Mouse (Mus musculus) neural tube, embryonic 15.5 days (tissue): ENCODE data around the gene Kcnip1. TPM values are rescaled to one million over a fixed set of nuclear protein-coding genes. Genes with fewer than 3 reads are reported as not detected.
A peak's percentile ranks its signal among the peaks of the same experiment; 100 is the strongest.

Experiments used
- ATAC-seq: fragments of 200-750 bp; cut with Nextera tagmentation; 2 replicates; pipeline ENCODE4 v1.8.0; 2017; ENCODE audit warnings: mild to moderate bottlenecking, moderate TSS enrichment, moderate library complexity; ENCODE audit not compliant: low FRiP score
- H3K27ac ChIP-seq: fragments of 300-500 bp; sonication (generic); replicated peaks from 2 replicates; pipeline ENCODE4 v1.5.1; 2015; ENCODE audit warnings: mild to moderate bottlenecking, inconsistent platforms
- H3K27me3 ChIP-seq: fragments of 300-500 bp; sonication (generic); replicated peaks from 2 replicates; pipeline ENCODE4 v1.6.1; 2015; ENCODE audit warnings: inconsistent platforms
- H3K36me3 ChIP-seq: fragments of 300-500 bp; sonication (generic); 2 replicates; pipeline ENCODE4 v1.6.1; 2015; ENCODE audit warnings: inconsistent platforms
- H3K4me1 ChIP-seq: fragments of 300-500 bp; sonication (generic); 2 replicates; pipeline ENCODE4 v1.6.1; 2015; ENCODE audit warnings: inconsistent platforms
- H3K4me2 ChIP-seq: fragments of 300-500 bp; sonication (generic); 2 replicates; pipeline ENCODE4 v1.6.1; 2015; ENCODE audit warnings: inconsistent platforms, mild to moderate bottlenecking, moderate library complexity
- H3K4me3 ChIP-seq: fragments of 300-500 bp; sonication (generic); replicated peaks from 2 replicates; pipeline ENCODE4 v1.5.1; 2015; ENCODE audit warnings: mild to moderate bottlenecking, inconsistent platforms
- H3K9ac ChIP-seq: fragments of 300-500 bp; sonication (generic); replicated peaks from 2 replicates; pipeline ENCODE4 v1.6.1; 2015; ENCODE audit warnings: mild to moderate bottlenecking, inconsistent platforms
- H3K9me3 ChIP-seq: fragments of 300-500 bp; sonication (generic); replicated peaks from 2 replicates; pipeline ENCODE4 v1.6.1; 2016; ENCODE audit warnings: inconsistent platforms
- WGBS: fragments of 180-500 bp; shearing (Covaris S2); methylation state at CpG from one replicate; pipeline ENCODE4 v1.1.7; 2015; ENCODE audit warnings: mixed read lengths; 5-methylcytosine and 5-hydroxymethylcytosine counted together
- polyA plus RNA-seq: library from polyadenylated mRNA; unstranded; fragments of >200 nt; fragmentation: Nextera tagmentation; extraction: Ambion mirVana; gene quantifications from 2 replicates; pipeline ENCODE4 v1.2.1, GENCODE M21; 2015

Kcnip1 gene
- polyA plus RNA-seq, result 129 and 147 TPM in 2 replicates

GRCm38 (mm10) chr11:33992938-33993337 lies at the start of gene Kcnip1:
TSS of gene Kcnip1 (minus strand) at chr11:33993152.
- peak; percentile 51; the same call in 1 of the 2 replicates for ATAC-seq
- H3K4me3 ChIP-seq, result no peak within 1 kb of the TSS
- no peak within 1 kb of the TSS for H3K27ac ChIP-seq
- no peaks in the 10 kb centered on the region for H3K36me3 ChIP-seq
- WGBS, result 19% methylated on average over 12 of the region's 12 CpGs
- H3K9ac ChIP-seq, result no peak within 1 kb of the TSS
- H3K4me1 ChIP-seq, result peaks cover 19% of the 10 kb centered on the region
- no peaks in the 10 kb centered on the region for H3K9me3 ChIP-seq
- H3K27me3 ChIP-seq, result no peaks in the 10 kb centered on the region
- H3K4me2 ChIP-seq, result peak within 1 kb of the TSS; percentile 38

- Histone ChIP-seq H3K9ac (no peak overlapping the region), H3K4me1 (no peaks in the 10 kb centered on the region), H3K4me2 (no peak overlapping the region), H3K4me3 (no peak overlapping the region), H3K9me3 (no peaks in the 10 kb centered on the region), H3K27me3 (no peaks in the 10 kb centered on the region), H3K36me3 (no peaks in the 10 kb centered on the region), H3K27ac (no peak overlapping the region)
- no peak for ATAC-seq
- WGBS, result 68% methylated on average over 5 of the region's 5 CpGs
Observed at GRCm38 (mm10) chr11:34040061-34040460, 47.1 kb upstream of the Kcnip1 start.

GRCm38 (mm10) chr11:34035909-34036658 lies 43.1 kb upstream of the Kcnip1 start:
- H3K4me2 ChIP-seq, result no peak overlapping the region
- 85% methylated on average over 5 of the region's 5 CpGs for WGBS
- ATAC-seq, result no peak

GRCm38 (mm10) chr11:34034794-34035193 lies 41.8 kb upstream of the Kcnip1 start:
- 96% methylated on average over 2 of the region's 2 CpGs for WGBS
- no peak overlapping the region for H3K27ac ChIP-seq
- no peak for ATAC-seq
- H3K4me1 ChIP-seq, result no peaks in the 10 kb centered on the region
- H3K27me3 ChIP-seq, result no peaks in the 10 kb centered on the region
- H3K4me2 ChIP-seq, result no peak overlapping the region
- no peak overlapping the region for H3K4me3 ChIP-seq
- H3K36me3 ChIP-seq, result no peaks in the 10 kb centered on the region
- no peaks in the 10 kb centered on the region for H3K9me3 ChIP-seq
- H3K9ac ChIP-seq, result no peak overlapping the region

More at GRCm38 (mm10) chr11:34035909-34036658, 43.1 kb upstream of the Kcnip1 start:
- H3K27me3 ChIP-seq, result no peaks in the 10 kb centered on the region
- H3K9ac ChIP-seq, result no peak overlapping the region
- H3K9me3 ChIP-seq, result no peaks in the 10 kb centered on the region
- H3K4me1 ChIP-seq, result no peaks in the 10 kb centered on the region
- H3K36me3 ChIP-seq, result no peaks in the 10 kb centered on the region
- no peak overlapping the region for H3K27ac ChIP-seq
- no peak overlapping the region for H3K4me3 ChIP-seq

- Histone ChIP-seq H3K27me3 (no peaks in the 10 kb centered on the region), H3K9me3 (no peaks in the 10 kb centered on the region), H3K27ac (no peak overlapping the region), H3K4me2 (no peak overlapping the region), H3K36me3 (no peaks in the 10 kb centered on the region), H3K4me3 (no peak overlapping the region), H3K9ac (no peak overlapping the region), H3K4me1 (peaks cover 2% of the 10 kb centered on the region; the same call in 1 of the 2 replicates)
- 92% methylated on average over 5 of the region's 5 CpGs for WGBS
- ATAC-seq, result no peak
Observed at GRCm38 (mm10) chr11:34034008-34034505, 41.1 kb upstream of the Kcnip1 start.

DNA sequence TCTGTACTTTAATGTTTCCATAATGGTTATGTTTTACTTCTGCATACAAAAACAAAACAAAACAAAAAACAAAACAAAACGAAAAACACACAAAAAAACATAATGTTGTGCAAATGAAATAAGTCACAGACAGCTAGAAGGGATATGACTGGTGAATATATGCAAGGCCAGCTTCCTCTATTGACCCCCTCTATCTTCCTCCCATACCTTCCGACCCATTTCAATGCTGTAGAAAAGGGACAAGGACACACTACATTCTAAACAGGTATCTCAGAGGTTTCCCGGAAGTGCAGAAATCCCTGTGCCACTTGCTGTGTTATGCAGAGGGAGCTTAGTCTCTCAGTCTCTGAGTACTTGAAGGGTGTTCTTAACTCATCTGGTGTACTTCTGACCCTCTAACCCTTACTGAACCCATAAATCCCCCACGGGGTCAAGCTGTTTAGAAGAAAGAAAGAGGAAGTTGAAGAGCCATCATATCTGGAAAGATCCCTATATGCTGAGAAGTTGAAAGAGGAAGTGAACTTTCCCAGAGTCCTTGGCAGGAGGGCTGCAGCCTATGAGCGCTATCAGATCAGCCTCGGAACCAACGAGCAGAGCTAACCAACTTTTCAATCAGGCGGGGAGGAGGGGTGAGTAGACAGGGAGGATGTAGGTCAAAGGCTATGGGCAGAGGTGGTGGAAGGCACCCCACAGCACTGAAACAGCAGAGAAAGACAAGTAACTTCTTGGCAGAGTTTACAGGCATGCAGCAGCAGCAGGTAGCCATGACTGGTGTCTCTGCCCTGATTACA lies 38.3 kb upstream of the Kcnip1 start:
- Histone ChIP-seq H3K9ac (no peak overlapping the region), H3K9me3 (no peaks in the 10 kb centered on the region), H3K36me3 (no peaks in the 10 kb centered on the region), H3K4me2 (no peak overlapping the region), H3K27me3 (no peaks in the 10 kb centered on the region), H3K4me1 (peaks cover 8% of the 10 kb centered on the region; the same call in 1 of the 2 replicates), H3K27ac (no peak overlapping the region), H3K4me3 (no peak overlapping the region)
- no peak for ATAC-seq
- 73% methylated on average over 8 of the region's 8 CpGs for WGBS

- Histone ChIP-seq H3K4me2 (no peak overlapping the region), H3K9ac (no peak overlapping the region), H3K36me3 (no peaks in the 10 kb centered on the region), H3K27me3 (no peaks in the 10 kb centered on the region), H3K27ac (no peak overlapping the region), H3K9me3 (no peaks in the 10 kb centered on the region), H3K4me3 (no peak overlapping the region), H3K4me1 (peaks cover 8% of the 10 kb centered on the region; the same call in 1 of the 2 replicates)
- WGBS, result 66% methylated on average over 5 of the region's 5 CpGs
- ATAC-seq, result no peak
Observed at GRCm38 (mm10) chr11:34029658-34030057, 36.7 kb upstream of the Kcnip1 start.

DNA sequence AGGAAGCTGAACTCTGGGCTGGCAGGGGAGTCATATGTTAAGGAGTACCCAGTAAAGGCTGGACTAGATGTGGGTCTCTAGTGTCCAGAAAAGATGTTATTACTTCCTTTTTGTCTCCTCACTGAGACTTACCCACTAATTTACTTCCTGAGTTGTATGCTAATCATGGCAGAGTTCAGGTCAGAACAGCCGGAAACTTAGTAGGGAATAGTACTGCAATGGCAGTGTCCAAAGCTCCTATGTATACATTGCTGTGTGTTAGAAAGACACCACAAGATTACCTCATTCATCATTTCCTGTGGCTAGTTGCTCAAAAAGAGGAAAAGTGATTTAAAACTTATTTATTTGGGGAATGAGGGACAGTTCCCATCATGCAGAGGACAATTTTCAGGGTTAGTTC lies 32.1 kb upstream of the Kcnip1 start:
- Histone ChIP-seq H3K36me3 (no peaks in the 10 kb centered on the region), H3K27me3 (no peaks in the 10 kb centered on the region), H3K4me3 (no peak overlapping the region), H3K9ac (no peak overlapping the region), H3K4me2 (no peak overlapping the region), H3K4me1 (peaks cover 8% of the 10 kb centered on the region; the same call in 1 of the 2 replicates), H3K9me3 (no peaks in the 10 kb centered on the region), H3K27ac (no peak overlapping the region)
- 94% methylated on average over 1 of the region's 1 CpGs for WGBS
- ATAC-seq, result no peak

DNA sequence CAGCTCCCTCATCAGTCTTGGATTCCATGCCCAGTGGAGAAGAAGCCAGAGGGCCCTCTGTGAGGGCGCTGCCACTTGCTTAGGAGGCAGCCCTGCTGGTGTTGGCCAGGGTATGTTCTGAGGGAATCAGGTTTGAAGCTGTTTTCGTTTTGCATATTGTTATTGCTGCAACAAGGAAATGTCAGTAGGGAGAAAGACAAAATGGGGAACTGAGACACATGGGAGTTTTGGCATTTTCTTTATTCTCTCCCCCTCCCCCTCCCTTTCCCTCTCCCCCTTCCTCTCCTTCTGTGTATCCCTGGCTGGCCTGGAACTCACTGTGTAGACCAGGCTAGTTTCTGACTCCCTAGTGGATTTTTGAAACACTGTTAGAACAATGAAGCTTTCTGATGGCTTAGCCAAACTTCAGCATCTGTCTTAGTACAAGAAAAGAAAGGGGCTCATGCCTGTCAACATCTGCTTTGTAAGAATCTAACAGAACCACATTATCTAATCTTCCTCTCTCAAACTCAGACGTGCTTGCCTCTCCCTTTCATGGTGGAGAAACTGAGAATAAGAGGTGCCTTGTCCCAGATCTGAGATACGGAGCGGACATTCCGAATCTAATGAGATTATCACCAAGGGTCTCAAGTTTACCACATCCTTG lies 19.2 kb upstream of the Kcnip1 start:
- H3K36me3 ChIP-seq, result no peaks in the 10 kb centered on the region
- H3K9ac ChIP-seq, result no peak overlapping the region
- 82% methylated on average over 6 of the region's 6 CpGs for WGBS
- no peaks in the 10 kb centered on the region for H3K27me3 ChIP-seq
- H3K4me1 ChIP-seq, result no peaks in the 10 kb centered on the region
- no peak for ATAC-seq
- no peak overlapping the region for H3K27ac ChIP-seq
- H3K9me3 ChIP-seq, result no peaks in the 10 kb centered on the region
- no peak overlapping the region for H3K4me2 ChIP-seq
- no peak overlapping the region for H3K4me3 ChIP-seq

DNA sequence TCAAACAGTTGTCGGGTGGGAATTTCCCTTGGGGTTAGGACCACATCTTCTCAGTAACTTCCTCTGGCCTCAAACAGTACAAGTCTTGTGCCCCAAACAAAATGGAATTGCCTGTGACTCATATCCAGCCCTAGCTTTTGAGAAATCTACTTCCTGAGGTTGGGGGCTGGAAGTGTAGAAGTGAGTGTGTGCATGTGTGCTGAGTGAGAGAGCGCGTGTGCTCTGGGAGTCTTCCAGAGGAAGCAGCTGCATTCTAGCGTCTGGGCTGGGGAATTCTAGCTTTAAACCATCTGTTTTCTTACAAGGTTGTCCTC lies 17.9 kb upstream of the Kcnip1 start:
- H3K4me2 ChIP-seq, result no peak overlapping the region
- H3K9ac ChIP-seq, result no peak overlapping the region
- no peak for ATAC-seq
- H3K36me3 ChIP-seq, result no peaks in the 10 kb centered on the region
- whole genome bisulfite sequencing, result 82% methylated on average over 4 of the region's 4 CpGs
- H3K4me3 ChIP-seq, result no peak overlapping the region
- H3K4me1 ChIP-seq, result no peaks in the 10 kb centered on the region
- no peaks in the 10 kb centered on the region for H3K27me3 ChIP-seq
- H3K9me3 ChIP-seq, result no peaks in the 10 kb centered on the region
- no peak overlapping the region for H3K27ac ChIP-seq

- ATAC-seq, result no peak
Observed at GRCm38 (mm10) chr11:34010133-34010858, 17.3 kb upstream of the Kcnip1 start.

More at GRCm38 (mm10) chr11:34010133-34010858, 17.3 kb upstream of the Kcnip1 start:
- 79% methylated on average over 7 of the region's 7 CpGs for WGBS
- no peak overlapping the region for H3K4me3 ChIP-seq
- no peaks in the 10 kb centered on the region for H3K27me3 ChIP-seq
- H3K36me3 ChIP-seq, result no peaks in the 10 kb centered on the region
- H3K9ac ChIP-seq, result no peak overlapping the region
- H3K4me1 ChIP-seq, result no peaks in the 10 kb centered on the region
- H3K9me3 ChIP-seq, result no peaks in the 10 kb centered on the region
- no peak overlapping the region for H3K4me2 ChIP-seq
- H3K27ac ChIP-seq, result no peak overlapping the region
